Mouse (Mus musculus) skeletal muscle tissue, adult 2 months (tissue): ENCODE measurements around the gene Tpsb2.
A peak's percentile ranks its signal among the peaks of the same experiment; 100 is the strongest.

Experiments
- DNase-seq: peaks from one replicate; pipeline ENCODE4 v3.0.0-alpha.2; 2012; ENCODE audit warnings: low read depth, low spot score

The Tpsb2 gene

DNA sequence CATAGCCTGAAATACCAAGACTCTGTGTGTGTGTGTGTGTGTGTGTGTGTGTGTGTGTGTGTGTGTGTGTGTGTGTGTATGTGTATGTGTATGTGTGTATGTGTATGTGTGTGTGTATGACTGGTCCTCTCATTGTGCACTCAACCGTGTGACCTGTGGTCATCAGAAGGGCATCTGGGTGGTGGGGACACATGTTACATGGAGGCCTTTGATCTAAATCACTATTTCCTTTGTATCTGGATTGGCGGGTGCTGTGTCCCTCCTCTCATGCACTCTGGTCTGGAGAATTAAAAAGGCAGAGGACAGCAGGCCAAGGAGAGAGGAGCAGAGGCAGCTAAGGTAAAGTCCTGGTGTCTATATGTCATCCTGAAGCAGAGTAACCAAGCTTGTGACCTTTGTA is at the start of gene Tpsb2:
Tpsb2 (plus strand) TSS at position 301 of the 400 bp plus-strand sequence.
- no peak for DNase-seq

DNA sequence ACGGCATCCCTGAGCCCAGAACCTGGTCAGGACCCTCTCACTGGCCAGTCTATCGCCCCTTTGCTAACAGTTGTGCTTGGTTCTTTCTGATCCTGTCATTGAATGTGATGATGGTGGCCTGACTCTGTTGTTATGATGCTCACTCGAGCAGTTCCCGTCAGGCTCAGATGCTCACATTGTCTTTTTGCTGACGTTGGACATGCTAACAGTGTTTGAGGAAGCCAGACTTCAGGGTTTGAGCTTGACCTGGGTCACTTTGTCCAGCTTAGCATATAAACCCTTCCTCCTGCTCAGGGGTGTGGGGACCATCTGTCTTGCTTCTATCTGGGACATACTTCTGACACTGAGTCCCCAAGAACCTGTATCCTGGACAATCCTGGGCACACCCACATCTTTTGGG is 47.8 kb upstream of the Tpsb2 start, which contains the start of gene Prss29:
Prss29 (plus strand) TSS at position 301 of the 400 bp plus-strand sequence.
- no peak for DNase-seq

DNA sequence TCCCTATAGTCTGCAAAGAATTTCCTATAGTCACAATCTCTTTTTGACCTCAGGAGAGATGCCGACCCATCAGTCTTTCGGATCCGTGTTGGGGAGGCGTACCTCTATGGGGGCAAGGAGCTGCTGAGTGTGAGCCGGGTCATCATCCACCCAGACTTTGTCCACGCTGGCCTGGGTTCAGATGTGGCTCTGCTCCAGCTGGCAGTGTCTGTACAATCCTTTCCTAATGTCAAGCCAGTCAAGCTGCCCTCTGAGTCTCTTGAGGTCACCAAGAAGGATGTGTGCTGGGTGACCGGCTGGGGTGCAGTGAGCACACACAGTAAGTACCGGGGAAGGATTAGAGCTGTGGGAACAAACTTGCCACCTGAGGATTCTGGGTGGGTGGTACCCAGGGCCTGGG is 45.3 kb upstream of the Tpsb2 start:
- DNase-seq: no peak

DNA sequence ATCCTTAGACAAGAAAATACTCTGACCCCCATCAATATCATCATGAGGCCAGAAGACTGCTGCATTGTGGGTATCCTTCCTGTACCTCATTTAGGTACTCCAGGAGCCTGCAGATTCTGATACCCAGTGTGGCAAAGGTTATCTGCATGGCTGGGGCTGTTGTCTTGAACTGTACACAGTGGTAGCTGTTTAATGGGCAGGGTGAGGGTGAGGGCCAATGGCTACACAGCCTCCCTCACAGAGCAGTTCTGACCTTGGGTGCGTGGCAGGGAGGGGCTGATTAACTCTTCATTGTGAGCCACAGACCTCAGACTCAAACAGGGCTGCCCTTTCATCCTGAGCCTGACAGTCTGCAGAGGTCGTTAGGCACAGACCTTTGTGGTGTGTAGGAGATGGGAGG is 43.2 kb upstream of the Tpsb2 start:
- DNase-seq: no peak

DNA sequence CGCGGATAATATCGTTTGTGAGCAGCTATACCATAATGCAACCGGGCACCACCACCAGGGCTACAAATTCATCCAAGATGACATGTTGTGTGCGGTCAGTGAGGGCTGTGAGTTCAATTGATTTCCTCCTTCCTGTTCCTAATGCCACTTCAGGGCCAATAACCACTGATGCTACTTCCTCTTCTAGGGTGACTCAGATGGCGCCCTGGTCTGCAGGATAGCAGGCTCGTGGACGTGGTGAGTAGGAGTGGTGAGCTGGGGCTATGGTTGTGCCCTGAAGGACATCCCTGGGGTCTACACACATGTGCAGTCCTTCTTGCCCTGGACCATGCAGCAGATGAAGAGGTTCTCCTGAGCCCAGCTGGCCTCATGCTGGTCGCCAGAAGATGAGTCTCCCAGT is 33.8 kb upstream of the Tpsb2 start:
- no peak for DNase-seq

DNA sequence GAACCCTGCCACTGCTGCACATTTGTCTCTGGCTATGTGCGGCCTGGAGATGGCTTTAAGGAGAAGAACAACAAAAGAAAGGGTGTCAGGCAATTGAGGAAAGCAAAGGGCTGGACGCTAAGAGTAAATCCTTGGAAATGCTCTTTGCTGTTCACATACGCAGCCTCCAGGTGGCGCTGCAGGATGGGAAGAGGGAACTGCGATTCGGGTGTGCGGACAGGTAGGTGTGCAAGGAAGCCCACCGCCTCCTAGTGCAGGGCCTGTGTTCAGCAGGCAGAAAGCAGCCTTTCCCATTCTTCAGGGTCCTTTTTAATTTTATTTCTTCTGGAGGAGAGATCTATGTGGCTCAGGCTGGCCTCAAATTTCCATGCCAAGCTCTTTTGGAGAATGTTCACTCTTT is 32.2 kb upstream of the Tpsb2 start:
- DNase-seq: peak; percentile 7

DNA sequence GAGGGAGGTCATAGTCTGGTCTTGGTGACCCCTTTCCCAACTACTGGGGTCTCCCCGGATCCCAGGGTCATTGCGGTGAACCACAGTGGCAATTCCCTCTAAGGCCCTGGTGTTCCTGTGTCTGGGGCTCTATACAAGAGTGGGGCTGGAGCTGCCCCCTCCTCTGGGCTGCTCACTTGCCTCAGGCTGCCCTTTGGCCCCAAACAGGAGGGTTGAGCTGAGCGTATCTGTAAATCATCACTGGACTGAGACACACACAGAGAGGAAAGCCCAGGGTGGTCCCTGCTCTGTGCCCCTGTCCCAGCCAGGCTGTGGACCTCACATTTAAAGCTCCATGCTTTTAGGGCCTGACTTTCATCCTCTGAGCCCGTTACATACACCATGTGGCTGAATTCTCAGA is 27.9 kb upstream of the Tpsb2 start:
- DNase-seq: no peak

DNA sequence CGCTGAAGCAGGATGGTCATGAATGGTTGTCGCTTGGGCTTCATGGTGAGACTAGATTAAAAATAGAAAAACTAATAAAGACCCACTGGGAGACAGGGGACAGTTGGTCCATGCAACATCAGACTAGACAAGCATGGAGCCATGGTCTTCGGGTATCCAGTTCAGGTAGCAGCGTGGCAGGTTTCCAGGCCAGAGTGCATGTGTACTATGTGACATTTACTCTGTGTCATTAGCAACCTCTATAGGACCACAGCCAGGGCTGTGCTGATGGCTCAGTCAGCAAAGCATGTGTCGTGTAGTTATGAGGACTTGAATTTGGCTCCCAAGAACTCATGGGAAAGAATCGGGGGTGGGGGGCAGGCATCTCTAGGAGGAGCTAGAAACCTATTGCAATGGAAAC is 26.1 kb upstream of the Tpsb2 start:
- DNase-seq: no peak

DNA sequence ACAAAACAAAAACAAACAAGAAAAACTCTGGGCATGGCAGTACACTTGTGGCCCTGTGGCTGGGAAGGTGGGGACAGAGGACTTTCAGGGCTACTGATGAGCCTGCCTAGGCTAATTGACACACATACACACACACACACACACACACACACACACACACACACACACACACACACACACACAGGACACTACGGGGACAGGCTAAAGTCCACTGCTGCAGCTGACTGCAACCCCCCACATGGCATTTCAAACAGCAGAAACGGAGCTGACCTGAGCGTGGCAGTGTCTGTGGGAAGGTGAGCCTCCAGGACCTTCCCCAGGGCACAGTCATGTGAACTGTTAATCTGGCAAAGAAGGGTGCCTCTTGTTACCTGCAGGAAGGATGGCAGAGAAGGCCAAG is 24.6 kb upstream of the Tpsb2 start:
- no peak for DNase-seq

DNA sequence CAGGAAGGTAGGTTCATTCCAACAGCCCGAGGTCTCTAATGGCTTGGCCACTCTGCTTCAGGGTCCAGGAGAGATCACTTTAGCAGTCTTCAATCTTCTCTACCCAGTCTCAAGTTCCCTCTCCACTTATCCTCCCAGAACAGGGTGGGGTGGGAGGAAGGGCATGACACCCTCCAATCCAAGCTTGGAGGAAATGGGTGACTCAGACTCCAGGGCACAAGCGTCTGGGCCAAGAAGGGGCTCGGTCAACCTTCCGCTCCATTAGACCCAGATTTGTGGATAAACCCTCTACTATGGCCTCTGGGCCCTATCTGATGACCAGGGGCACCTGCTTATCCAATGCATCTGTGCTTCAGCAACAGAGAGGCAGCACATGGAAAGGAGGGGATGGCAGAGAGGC is 20.6 kb upstream of the Tpsb2 start, which contains the start of gene Tpsab1:
Tpsab1 (minus strand) TSS at position 101 of the 400 bp plus-strand sequence.
- DNase-seq: no peak

DNA sequence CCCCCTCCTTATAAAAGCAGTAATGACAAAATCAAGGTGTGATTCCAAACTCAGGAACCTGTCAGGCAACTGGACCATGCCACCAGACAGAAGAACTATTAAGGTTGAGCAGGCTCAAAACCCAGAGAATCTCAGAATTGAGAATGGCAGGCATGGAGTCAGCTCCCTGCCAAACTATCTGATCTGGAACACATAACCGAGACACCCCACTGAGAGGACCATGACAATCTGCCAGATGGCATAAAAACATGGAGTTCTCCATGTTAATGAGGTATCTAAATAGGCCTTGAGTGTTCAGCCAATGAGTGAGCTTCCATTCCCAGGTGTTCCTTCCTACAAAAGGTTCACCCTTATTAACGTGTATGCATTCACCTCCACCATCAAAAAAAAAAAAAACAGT is 4.8 kb upstream of the Tpsb2 start:
- DNase-seq: no peak

DNA sequence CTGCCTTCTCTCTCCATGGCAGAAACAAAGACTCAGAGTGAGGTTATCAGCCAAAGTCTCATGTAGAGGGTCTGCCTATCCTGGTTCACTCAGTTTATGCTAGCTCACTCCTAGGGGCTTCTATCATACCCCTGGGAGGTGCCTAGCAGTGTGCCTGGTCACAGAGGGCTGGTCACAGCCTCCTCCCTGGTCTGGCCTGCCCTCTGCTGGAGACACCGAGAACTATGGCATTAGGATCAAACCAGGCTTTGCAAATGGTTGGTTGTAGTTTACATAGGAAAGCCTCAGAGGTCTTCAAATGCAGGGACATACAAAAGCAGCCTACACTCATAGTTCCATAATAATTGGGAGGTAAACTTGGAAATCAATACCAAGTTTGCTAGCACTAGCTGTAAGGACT is 2.4 kb upstream of the Tpsb2 start:
- DNase-seq: no peak

DNA sequence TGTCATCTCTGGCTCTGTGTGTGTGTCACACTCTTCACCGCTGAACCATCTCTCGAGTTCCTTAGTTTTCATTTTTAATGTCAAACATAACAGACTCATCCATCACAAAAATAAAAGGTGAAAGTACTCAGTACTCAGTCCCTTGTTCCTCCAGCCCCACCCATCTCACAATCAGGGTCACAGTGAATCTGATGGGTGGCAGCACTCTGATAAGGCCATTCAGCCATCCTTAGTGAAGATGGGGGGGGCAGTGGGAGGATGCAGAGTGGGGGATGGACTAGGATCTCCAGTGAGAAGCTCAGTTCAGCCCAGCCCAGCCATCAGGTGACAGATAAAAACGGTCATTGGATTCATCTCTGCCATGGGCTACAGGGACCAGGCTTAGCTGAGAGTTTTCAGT is 2.9 kb downstream of the Tpsb2 start, which contains the start of gene Tpsg1:
Tpsg1 (plus strand) TSS at position 301 of the 400 bp plus-strand sequence.
- no peak for DNase-seq

DNA sequence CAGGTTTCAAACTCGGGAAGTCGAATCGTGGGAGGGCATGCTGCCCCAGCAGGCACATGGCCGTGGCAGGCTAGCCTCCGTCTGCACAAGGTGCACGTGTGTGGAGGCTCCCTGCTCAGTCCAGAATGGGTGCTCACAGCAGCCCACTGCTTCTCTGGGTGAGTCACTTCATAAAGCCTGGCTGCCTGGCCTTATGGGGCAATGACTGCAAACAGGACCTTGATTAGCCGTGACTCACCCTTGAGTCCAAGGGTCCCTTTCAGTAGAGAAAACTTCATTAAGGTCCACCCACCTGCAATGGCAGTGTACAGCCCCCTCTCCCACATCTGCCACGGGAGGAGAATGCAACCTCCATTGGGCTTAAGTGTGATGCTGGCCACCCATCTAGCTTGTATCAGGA is 6.4 kb downstream of the Tpsb2 start:
- DNase-seq: no peak

DNA sequence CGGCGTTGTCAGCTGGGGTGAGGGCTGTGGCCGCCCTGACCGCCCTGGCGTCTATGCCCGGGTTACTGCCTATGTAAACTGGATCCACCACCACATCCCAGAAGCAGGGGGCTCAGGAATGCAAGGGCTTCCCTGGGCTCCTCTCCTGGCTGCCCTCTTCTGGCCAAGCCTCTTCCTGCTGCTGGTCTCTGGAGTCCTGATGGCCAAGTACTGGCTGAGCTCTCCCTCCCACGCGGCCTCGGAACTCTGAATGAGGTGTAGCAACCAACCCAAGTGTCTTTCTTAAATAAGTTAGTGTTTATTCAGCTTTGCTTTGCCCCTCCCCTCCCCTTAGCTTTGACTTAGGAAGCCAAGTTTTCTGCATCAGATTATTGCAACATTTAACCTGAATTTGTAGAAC is 7.9 kb downstream of the Tpsb2 start:
- no peak for DNase-seq

DNA sequence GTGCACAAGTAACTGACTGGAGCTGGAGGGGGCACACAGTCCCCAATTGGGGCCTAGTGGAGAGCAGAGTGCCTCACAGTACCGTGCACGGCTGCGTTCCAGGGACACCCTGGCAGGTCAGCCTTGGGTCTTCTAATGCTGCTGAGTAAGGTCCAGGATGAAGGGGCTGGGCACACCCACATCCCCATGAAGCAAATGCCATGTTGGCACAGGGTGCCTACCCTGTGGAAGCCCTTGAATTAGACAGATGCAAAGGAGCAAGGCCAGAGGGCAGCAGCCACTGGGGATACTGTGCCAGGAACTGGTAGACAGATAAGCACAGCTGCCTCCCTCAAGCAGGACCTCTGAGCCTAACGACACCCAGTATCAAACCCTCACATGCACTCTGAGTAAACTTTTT is 28.4 kb downstream of the Tpsb2 start:
- no peak for DNase-seq

DNA sequence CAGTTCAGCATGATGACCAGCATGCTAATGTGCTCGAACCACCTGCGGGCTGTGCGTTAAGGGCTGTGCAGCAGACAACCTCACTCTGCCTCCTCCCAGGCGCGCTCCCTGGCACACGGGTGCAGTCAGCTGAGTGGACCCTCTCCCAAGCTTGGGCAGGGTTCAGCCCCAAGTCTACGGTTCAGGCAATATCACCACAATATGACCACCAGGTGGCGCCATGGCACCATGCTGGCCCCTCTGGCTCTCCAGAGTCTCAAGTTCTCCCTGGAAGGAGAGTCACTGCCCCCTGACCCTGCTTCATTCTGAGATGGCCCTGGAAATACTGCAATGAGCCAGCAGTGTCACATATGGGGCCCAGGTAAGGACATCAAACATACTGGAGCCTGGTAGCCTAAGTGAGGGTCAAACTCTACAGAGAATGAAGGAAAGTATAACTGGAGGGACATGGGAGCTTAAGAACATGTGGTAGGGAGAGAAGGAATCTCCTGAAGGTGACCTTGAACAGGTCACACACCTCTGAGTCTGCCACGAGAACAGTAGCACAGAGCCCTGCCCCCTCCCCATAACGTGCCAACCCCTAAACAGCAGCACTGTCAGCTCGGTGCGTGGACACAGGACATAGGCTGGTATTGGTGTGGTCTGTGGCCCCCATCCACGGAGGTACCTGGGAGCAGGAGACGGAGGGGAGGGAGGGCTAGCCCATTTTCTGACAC is 31.9 kb downstream of the Tpsb2 start:
- peak; percentile 39 for DNase-seq

DNA sequence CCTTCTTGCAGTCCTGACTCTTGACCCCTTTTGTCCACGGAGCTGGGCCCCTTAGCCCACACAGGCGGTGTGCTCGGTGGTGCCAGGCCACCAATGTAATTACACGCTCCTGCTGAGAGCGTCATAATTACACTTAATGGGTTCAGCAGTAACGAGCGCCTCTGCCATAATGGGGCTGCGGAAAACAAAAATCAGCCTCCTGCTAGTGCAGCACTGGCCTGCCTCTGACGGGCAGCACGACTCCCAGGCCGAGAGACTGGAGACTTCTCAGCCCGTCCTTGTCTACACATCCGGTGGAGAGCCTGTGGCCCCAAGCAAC is 32.4 kb downstream of the Tpsb2 start:
- no peak for DNase-seq

DNA sequence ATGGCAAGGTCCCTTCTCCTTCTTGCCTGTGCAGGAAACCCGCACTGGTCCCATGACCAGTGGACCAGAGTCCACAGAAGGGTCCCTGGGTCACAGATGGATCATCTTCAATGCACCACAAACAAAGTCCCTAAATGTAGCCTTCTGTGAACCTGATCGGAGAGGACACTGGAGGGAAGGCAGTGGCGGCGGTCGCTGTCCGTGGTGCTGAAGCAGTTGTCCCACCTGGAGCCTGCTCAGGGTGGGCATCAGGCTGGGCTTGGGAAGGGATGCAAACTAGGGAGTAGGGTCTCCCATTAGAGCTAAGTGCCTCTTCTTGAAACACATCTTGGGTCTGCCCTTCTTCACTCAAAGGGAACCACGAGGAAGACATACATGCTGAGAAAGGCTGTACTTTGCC is 34.3 kb downstream of the Tpsb2 start:
- DNase-seq: no peak

DNA sequence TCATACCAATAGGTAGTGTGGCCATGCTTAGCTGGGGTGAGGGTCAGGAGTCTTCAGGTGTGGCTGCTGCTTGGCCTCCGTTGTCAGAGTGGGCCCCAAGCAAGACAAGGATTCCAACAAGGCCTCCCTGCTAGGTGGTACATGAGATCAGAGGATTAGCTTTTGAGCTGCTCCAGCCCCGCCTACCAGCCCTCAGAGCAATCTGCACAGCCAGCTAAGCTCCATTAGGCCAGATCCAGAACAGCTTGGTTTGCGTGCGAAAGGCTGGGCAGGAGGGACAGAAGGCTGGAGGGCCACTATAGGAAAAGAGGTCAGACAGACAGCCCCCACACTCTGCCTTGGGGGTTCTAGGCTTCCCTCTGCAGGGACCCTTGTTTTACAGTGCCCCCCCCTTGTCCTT is 35.4 kb downstream of the Tpsb2 start:
- DNase-seq: no peak

DNA sequence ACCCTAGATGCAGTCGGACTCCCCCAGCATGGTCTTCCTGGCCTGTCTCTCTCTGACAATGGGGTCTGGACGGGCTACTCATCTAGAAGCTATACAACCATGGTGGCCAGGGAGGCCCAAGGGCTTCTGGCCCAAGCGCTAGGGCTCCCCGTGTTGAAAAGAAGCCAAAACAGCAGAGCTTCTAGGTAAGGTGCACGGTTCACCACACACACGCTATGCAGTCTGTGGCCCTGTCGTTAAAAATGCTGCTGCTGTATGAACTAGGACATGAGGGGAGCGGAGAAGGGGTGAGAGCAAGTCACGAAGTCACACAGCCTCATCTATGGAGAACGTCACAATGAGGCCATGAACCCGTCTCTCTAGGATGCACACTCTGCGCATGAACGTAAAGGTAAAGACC is 36.1 kb downstream of the Tpsb2 start:
- DNase-seq: no peak

DNA sequence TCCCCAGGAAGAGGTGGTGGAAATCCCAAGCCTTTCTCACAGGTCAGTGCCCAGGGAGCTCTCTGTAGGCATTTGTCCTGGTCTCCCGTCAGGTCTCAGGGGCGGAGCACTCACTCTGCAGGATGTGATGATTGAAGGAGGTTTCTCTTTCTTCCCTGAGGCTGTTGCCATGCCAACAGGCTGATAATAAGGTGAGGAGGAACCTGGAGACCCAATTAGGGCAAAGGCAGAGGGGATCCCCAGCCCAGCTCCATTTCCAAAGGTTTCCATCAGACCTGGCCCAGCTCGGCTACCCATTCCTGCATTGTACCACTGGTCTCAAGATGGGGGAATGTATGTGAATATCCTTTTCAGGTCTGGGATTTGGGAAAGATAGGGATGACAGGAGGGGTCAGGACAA is 38.1 kb downstream of the Tpsb2 start:
- DNase-seq: no peak

DNA sequence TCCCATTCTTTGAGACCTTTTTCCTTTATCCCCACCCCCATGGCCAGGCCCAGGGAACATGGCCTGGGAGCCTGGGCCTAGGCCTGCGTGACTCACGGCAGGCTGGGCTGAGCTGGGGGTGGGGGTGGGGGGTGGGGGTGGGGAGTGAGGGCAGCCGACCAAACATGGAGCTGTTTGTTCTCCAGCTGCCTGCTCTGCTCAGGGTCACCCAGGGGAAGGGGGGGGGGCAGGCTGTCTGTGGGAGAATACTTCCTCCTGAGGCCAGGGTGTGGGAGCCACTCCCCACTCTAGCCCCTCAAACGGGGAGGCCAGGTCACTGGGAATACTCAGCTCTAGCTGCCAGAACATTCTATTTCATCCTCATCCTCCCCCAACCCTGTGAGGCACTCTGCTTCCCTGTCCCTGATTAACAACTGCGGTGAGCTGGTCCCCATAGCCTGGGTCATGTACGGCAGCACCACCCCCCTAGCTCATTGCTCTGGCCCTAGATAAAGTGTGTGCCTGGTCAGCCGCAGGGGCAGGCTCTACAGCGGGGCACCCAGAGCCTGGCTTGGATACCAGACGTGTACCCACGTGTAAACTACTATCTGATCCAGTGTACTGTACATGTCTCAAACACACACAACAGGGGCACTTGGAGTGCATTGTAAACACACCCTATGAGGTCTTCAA is 39.3 kb downstream of the Tpsb2 start:
- no peak for DNase-seq
